Mouse (Mus musculus) heart, embryonic 14.5 days (tissue): ENCODE results near the gene Gm5414. TPM values are rescaled to one million over a fixed set of nuclear protein-coding genes. Genes with fewer than 3 reads are reported as not detected.

Source experiments
- ATAC-seq: fragments of 200-750 bp; cut with Nextera tagmentation; 2 replicates; pipeline ENCODE4 v1.8.0; 2017; ENCODE audit warnings: low read depth, moderate TSS enrichment; ENCODE audit not compliant: insufficient number of reproducible peaks, insufficient read depth, low FRiP score
- H3K27ac ChIP-seq, 2 experiments: fragments of 200-500 bp in 1 of 2; fragments of 300-500 bp in 1 of 2; sonication (generic) in 1 of 2; replicated peaks in 1 of 2; 2 replicates each; pipeline ENCODE4 v1.5.1; 2012 to 2014; ENCODE audit warnings: low read depth in 2 of 2, low read length in 2 of 2, control low read depth in 1 of 2, mild to moderate bottlenecking in 1 of 2, mixed read lengths in 1 of 2; ENCODE audit not compliant: control insufficient read depth in 1 of 2, insufficient read depth in 1 of 2
- H3K27me3 ChIP-seq: fragments of 300-500 bp; sonication (generic); 2 replicates; pipeline ENCODE4 v1.6.1; 2014; ENCODE audit warnings: mild to moderate bottlenecking, low read length, control low read depth; ENCODE audit not compliant: control insufficient read depth, insufficient read depth
- H3K36me3 ChIP-seq: fragments of 300-500 bp; sonication (generic); 2 replicates; pipeline ENCODE4 v1.6.1; 2014; ENCODE audit warnings: mild to moderate bottlenecking, control low read depth, low read length, mixed read lengths; ENCODE audit not compliant: control insufficient read depth, insufficient read depth
- H3K4me1 ChIP-seq, 2 experiments: fragments of 200-500 bp in 1 of 2; fragments of 300-500 bp in 1 of 2; sonication (generic) in 1 of 2; 2 replicates each; pipeline ENCODE4 v1.6.1; 2012 to 2014; ENCODE audit warnings: low read length in 2 of 2, control low read depth in 1 of 2, mixed read lengths in 1 of 2; ENCODE audit not compliant: control insufficient read depth in 2 of 2, insufficient read depth in 2 of 2
- H3K4me2 ChIP-seq: fragments of 300-500 bp; sonication (generic); 2 replicates; pipeline ENCODE4 v1.6.1; 2014; ENCODE audit warnings: mild to moderate bottlenecking, low read length
- H3K4me3 ChIP-seq, 2 experiments: fragments of 200-500 bp in 1 of 2; fragments of 300-500 bp in 1 of 2; sonication (generic) in 1 of 2; 2 replicates each; pipeline ENCODE4 v1.5.1; 2012 to 2014; ENCODE audit warnings: low read length in 2 of 2, mild to moderate bottlenecking in 2 of 2, control low read depth in 1 of 2, low read depth in 1 of 2, moderate library complexity in 1 of 2; ENCODE audit not compliant: control insufficient read depth in 1 of 2, insufficient read depth in 1 of 2
- H3K9ac ChIP-seq: fragments of 300-500 bp; sonication (generic); 2 replicates; pipeline ENCODE4 v1.6.1; 2014; ENCODE audit warnings: mild to moderate bottlenecking, low read length
- H3K9me3 ChIP-seq: fragments of 300-500 bp; sonication (generic); 2 replicates; pipeline ENCODE4 v1.6.1; 2016; ENCODE audit warnings: low read length, control low read depth; ENCODE audit not compliant: control insufficient read depth
- WGBS: fragments of 180-500 bp; shearing (Covaris S2); extraction: QIAGEN DNeasy Blood & Tissue Kit; methylation state at CpG from one replicate; pipeline ENCODE4 v1.1.7; 2014; 5-methylcytosine and 5-hydroxymethylcytosine counted together
- polyA plus RNA-seq: library from polyadenylated mRNA; unstranded; fragments of >200 nt; fragmentation: Nextera tagmentation; extraction: Ambion mirVana; gene quantifications from 2 replicates; pipeline ENCODE4 v1.2.1, GENCODE M21; 2014

The Gm5414 gene
- polyA plus RNA-seq, result not detected in 2 replicates

DNA sequence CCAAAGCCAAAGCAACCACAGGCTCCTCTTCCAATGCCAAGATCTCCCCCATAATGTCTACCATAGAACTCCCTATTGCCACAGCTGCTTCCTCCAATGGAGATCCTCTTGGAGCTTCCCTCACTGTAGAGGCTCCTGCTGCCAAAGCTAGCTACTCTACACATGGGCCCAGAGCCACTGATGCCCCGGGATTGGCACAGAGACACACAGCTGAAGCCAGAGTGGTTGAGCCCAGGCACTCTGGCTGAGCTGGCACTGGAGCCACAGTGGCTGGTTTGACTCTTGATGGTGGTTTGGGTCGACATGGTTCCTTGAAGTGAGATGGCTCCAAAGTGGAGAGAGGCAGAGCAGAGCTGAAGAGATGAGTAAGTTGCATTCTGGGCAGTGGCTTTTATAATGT, at the start of gene Gm5414:
TSS of gene Gm5414 (minus strand) at position 305 of the 400 bp plus-strand sequence.
- Histone ChIP-seq H3K27ac (no peak within 1 kb of the TSS), H3K4me3 (no peak within 1 kb of the TSS), H3K4me2 (no peak within 1 kb of the TSS), H3K9ac (no peak within 1 kb of the TSS), H3K4me1 (no peaks in the 10 kb centered on the region), H3K36me3 (no peaks in the 10 kb centered on the region), H3K27me3 (0 out of 2 replicates have a peak, but pooled peaks cover 4% of the 10 kb centered on the region), H3K9me3 (no peaks in the 10 kb centered on the region)
- 66% methylated on average over 2 of the region's 2 CpGs for WGBS
- no peak for ATAC-seq

DNA sequence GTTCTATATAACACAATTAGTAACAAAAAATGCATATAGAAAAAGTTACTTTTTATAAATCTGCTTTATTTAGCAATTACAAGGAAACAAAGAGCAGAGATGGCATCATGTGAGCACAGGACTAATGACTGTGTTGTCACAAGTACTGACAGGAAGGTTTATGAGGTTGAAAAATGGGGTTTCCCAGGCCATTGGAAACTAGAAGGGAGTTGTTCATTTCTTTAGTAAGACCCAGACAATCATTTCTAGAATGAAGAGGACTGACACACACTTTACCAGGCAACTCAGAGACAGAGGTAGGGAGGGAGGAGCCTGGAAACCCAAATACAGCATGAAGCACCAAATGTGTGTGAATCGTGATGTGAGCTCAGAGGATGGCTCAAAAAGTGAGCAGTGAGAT, 48.0 kb upstream of the Gm5414 start:
- Histone ChIP-seq H3K9me3 (no peaks in the 10 kb centered on the region), H3K27ac (no peak overlapping the region), H3K9ac (no peak overlapping the region), H3K4me3 (no peak overlapping the region), H3K27me3 (no peaks in the 10 kb centered on the region), H3K4me2 (no peak overlapping the region), H3K36me3 (no peaks in the 10 kb centered on the region), H3K4me1 (no peaks in the 10 kb centered on the region)
- ATAC-seq, result no peak
- 67% methylated on average over 1 of the region's 1 CpGs for WGBS

DNA sequence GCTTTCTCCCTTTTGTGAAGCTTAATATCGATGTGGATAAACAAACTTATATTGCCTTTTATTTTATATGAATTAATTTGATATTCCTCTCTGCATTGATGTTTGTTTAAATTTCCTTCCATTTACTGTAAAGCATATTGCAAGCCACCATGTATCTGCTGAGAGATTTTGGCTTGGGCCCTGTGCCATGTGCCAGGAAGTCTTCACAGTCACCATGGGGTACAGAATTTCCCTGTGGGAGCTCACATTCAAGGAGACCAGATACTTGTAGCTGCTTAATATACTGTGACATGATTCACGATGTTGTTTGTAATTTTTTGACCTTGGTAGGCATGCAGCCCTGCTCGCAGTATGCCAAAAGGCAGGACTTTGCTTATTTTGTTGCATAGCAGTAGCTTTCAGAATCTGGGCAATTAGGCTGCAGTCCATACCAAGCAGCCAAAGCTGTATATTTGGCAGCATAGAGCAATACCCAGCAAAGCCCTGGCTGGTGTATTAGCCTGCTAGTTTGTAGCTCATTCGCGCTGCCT, 24.8 kb upstream of the Gm5414 start:
- Histone ChIP-seq H3K9ac (no peak overlapping the region), H3K4me1 (no peaks in the 10 kb centered on the region), H3K4me3 (no peak overlapping the region), H3K36me3 (no peaks in the 10 kb centered on the region), H3K27ac (no peak overlapping the region), H3K9me3 (0 out of 2 replicates have a peak, but pooled peaks cover 4% of the 10 kb centered on the region), H3K4me2 (no peak overlapping the region), H3K27me3 (no peaks in the 10 kb centered on the region)
- no peak for ATAC-seq
- WGBS, result 79% methylated on average over 5 of the region's 5 CpGs

DNA sequence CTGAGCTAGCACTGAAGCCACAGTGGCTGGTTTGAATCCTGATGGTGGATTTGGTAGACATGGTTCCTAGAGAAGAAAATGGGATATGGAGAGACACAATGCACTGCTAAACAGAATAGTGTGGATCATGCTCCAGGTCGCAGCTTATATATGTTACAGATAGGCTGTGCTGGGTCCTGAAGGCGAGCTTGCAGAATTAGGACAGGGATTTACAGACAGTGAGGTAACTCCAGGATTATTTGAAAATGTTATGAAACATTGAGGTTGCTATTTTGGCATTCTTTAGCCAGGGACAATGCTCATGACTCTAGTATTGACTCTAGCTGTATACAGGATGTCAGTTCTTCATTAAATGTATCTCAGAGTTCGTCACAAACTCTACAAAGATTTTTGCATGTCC, 19.3 kb upstream of the Gm5414 start, which contains the start of gene Gm5478:
TSS of gene Gm5478 (minus strand) at position 101 of the 400 bp plus-strand sequence.
- H3K27me3 ChIP-seq, result no peaks in the 10 kb centered on the region
- no peak within 1 kb of the TSS for H3K4me3 ChIP-seq
- H3K27ac ChIP-seq, result no peak within 1 kb of the TSS
- no peaks in the 10 kb centered on the region for H3K9me3 ChIP-seq
- 63% methylated on average over 3 of the region's 3 CpGs for WGBS
- no peaks in the 10 kb centered on the region for H3K4me1 ChIP-seq
- no peak within 1 kb of the TSS for H3K4me2 ChIP-seq
- no peak for ATAC-seq
- no peak within 1 kb of the TSS for H3K9ac ChIP-seq
- H3K36me3 ChIP-seq, result no peaks in the 10 kb centered on the region

DNA sequence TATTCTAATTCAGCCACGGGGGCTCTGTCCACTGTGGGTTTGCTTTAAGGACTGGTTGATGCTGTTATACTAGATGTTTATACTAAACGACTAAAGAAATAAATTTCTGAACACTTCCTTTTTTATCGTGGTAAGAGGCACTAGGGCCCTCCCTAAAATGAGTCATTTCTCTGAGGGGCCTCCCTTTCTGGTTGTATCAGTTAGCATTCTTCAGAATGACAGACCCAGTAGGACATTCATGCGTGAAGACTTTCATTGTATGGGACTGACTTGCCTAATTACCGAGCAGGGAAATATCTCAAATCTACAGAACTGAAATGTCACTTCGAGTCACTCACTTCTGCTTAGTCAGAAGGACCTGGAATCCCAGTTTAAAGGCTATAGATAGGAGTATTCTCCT, 28.9 kb downstream of the Gm5414 start:
- no peak overlapping the region for H3K4me2 ChIP-seq
- 59% methylated on average over 6 of the region's 6 CpGs for whole genome bisulfite sequencing

DNA sequence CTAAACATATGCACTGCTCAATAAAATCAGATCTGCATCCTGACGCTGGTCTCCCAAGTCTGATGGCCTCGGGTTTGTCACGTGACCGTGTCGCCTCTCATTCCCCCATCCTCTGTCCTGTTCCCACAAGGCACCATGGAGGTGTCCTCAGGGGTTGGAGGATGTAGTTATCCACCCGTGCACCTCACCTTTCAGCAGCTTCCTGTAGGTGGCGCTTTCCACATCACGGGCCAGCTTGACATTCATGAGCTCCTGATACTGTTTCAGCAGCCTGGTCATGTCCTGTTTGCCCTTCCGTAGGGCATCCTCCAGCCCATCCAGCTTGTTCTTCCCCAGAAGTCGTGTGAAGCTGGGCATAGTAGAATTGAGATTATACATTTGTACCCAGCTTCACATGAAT, 39.8 kb downstream of the Gm5414 start:
- H3K4me3 ChIP-seq, result no peak overlapping the region
- no peak overlapping the region for H3K4me2 ChIP-seq
- no peaks in the 10 kb centered on the region; the same call in 1 of the 2 replicates for H3K27me3 ChIP-seq
- WGBS, result 73% methylated on average over 10 of the region's 10 CpGs
- no peak overlapping the region for H3K9ac ChIP-seq
- H3K36me3 ChIP-seq, result no peaks in the 10 kb centered on the region
- no peaks in the 10 kb centered on the region for H3K4me1 ChIP-seq
- no peak for ATAC-seq
- no peak overlapping the region for H3K27ac ChIP-seq
- H3K9me3 ChIP-seq, result no peaks in the 10 kb centered on the region

More for the DNA sequence above, 28.9 kb downstream of the Gm5414 start:
- H3K27ac ChIP-seq, result no peak overlapping the region
- no peak for ATAC-seq
- no peaks in the 10 kb centered on the region for H3K9me3 ChIP-seq
- H3K36me3 ChIP-seq, result no peaks in the 10 kb centered on the region
- no peaks in the 10 kb centered on the region for H3K4me1 ChIP-seq
- no peak overlapping the region for H3K4me3 ChIP-seq
- H3K27me3 ChIP-seq, result no peaks in the 10 kb centered on the region
- H3K9ac ChIP-seq, result no peak overlapping the region

DNA sequence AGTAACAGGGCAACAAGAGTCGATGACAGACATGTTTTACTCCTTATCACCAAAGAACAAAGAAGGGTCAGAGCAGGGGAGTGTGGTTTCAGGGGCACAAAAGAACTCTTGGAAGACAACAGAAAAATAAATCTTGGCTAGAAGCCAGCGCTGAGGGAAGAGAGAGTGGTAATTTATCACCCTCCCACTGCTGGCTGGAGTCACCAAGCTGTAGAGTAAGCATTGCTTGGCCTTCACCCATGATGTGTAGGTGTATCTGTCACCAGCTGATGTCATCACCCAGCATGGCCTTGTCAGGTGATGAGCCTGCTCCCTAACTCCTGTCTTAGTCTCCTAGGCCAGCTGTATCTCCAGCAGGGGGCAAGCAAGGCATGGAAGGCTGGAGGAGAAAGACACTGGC, 43.5 kb downstream of the Gm5414 start:
- Histone ChIP-seq H3K27me3 (no peaks in the 10 kb centered on the region; the same call in 1 of the 2 replicates), H3K4me1 (no peaks in the 10 kb centered on the region), H3K9ac (no peak overlapping the region), H3K27ac (no peak overlapping the region), H3K4me3 (no peak overlapping the region), H3K4me2 (no peak overlapping the region), H3K9me3 (no peaks in the 10 kb centered on the region), H3K36me3 (no peaks in the 10 kb centered on the region)
- no peak for ATAC-seq
- WGBS, result 12% methylated on average over 2 of the region's 2 CpGs
